Mouse (Mus musculus) heart, embryonic 14.5 days (tissue): ENCODE measurements around the gene Phactr1. TPM values are rescaled to one million over a fixed set of nuclear protein-coding genes. Genes with fewer than 3 reads are reported as not detected.

Experiments
- ATAC-seq: fragments of 200-750 bp; cut with Nextera tagmentation; 2 replicates; pipeline ENCODE4 v1.8.0; 2017; ENCODE audit warnings: low read depth, moderate TSS enrichment; ENCODE audit not compliant: insufficient number of reproducible peaks, insufficient read depth, low FRiP score
- H3K27ac ChIP-seq, 2 experiments: fragments of 200-500 bp in 1 of 2; fragments of 300-500 bp in 1 of 2; sonication (generic) in 1 of 2; replicated peaks in 1 of 2; 2 replicates each; pipeline ENCODE4 v1.5.1; 2012 to 2014; ENCODE audit warnings: low read depth in 2 of 2, low read length in 2 of 2, control low read depth in 1 of 2, mild to moderate bottlenecking in 1 of 2, mixed read lengths in 1 of 2; ENCODE audit not compliant: control insufficient read depth in 1 of 2, insufficient read depth in 1 of 2
- H3K27me3 ChIP-seq: fragments of 300-500 bp; sonication (generic); 2 replicates; pipeline ENCODE4 v1.6.1; 2014; ENCODE audit warnings: mild to moderate bottlenecking, low read length, control low read depth; ENCODE audit not compliant: control insufficient read depth, insufficient read depth
- H3K36me3 ChIP-seq: fragments of 300-500 bp; sonication (generic); 2 replicates; pipeline ENCODE4 v1.6.1; 2014; ENCODE audit warnings: mild to moderate bottlenecking, control low read depth, low read length, mixed read lengths; ENCODE audit not compliant: control insufficient read depth, insufficient read depth
- H3K4me1 ChIP-seq, 2 experiments: fragments of 200-500 bp in 1 of 2; fragments of 300-500 bp in 1 of 2; sonication (generic) in 1 of 2; 2 replicates each; pipeline ENCODE4 v1.6.1; 2012 to 2014; ENCODE audit warnings: low read length in 2 of 2, control low read depth in 1 of 2, mixed read lengths in 1 of 2; ENCODE audit not compliant: control insufficient read depth in 2 of 2, insufficient read depth in 2 of 2
- H3K4me2 ChIP-seq: fragments of 300-500 bp; sonication (generic); 2 replicates; pipeline ENCODE4 v1.6.1; 2014; ENCODE audit warnings: mild to moderate bottlenecking, low read length
- H3K4me3 ChIP-seq, 2 experiments: fragments of 200-500 bp in 1 of 2; fragments of 300-500 bp in 1 of 2; sonication (generic) in 1 of 2; 2 replicates each; pipeline ENCODE4 v1.5.1; 2012 to 2014; ENCODE audit warnings: low read length in 2 of 2, mild to moderate bottlenecking in 2 of 2, control low read depth in 1 of 2, low read depth in 1 of 2, moderate library complexity in 1 of 2; ENCODE audit not compliant: control insufficient read depth in 1 of 2, insufficient read depth in 1 of 2
- H3K9ac ChIP-seq: fragments of 300-500 bp; sonication (generic); 2 replicates; pipeline ENCODE4 v1.6.1; 2014; ENCODE audit warnings: mild to moderate bottlenecking, low read length
- H3K9me3 ChIP-seq: fragments of 300-500 bp; sonication (generic); 2 replicates; pipeline ENCODE4 v1.6.1; 2016; ENCODE audit warnings: low read length, control low read depth; ENCODE audit not compliant: control insufficient read depth
- WGBS: fragments of 180-500 bp; shearing (Covaris S2); extraction: QIAGEN DNeasy Blood & Tissue Kit; methylation state at CpG from one replicate; pipeline ENCODE4 v1.1.7; 2014; 5-methylcytosine and 5-hydroxymethylcytosine counted together
- polyA plus RNA-seq: library from polyadenylated mRNA; unstranded; fragments of >200 nt; fragmentation: Nextera tagmentation; extraction: Ambion mirVana; gene quantifications from 2 replicates; pipeline ENCODE4 v1.2.1, GENCODE M21; 2014

Gene Phactr1
- polyA plus RNA-seq, 1 experiment from 2014 or later = 8.9 TPM

GRCm38 (mm10) chr13:42915081-42915480 is 234.7 kb downstream of the Phactr1 start:
- H3K27me3 ChIP-seq = peaks cover 7% of the 10 kb centered on the region; the same call in 1 of the 2 replicates
- 64% methylated on average over 4 of the region's 4 CpGs for WGBS
- no peak overlapping the region for H3K4me3 ChIP-seq
- no peak for ATAC-seq
- peaks cover 4 to 10% of the 10 kb centered on the region in 2 experiments for H3K4me1 ChIP-seq
- H3K4me2 ChIP-seq = no peak overlapping the region
- no peaks in the 10 kb centered on the region for H3K36me3 ChIP-seq
- no peaks in the 10 kb centered on the region for H3K9me3 ChIP-seq
- no peak overlapping the region for H3K9ac ChIP-seq
- H3K27ac ChIP-seq = no peak overlapping the region

DNA sequence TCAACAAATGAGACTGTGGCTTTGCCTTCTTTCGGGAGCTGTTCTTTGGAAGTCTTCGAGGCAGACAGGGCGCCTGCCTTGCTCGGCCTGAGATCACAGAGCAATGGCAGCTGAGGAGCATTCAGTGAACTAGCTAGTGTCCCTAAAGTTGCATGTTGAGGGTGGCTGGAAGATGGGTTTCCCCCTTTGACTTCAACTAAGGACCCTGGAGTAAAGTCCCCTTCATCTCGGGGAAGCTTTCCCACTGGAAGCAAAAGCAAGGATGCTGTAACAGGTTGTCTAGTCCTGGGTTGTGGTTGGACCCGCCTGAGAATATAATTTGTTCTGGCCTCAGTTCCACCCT is 235.4 kb downstream of the Phactr1 start:
- WGBS = 37% methylated on average over 6 of the region's 6 CpGs
- Histone ChIP-seq H3K9me3 (no peaks in the 10 kb centered on the region), H3K4me3 (peak overlapping the region; percentile 70 to 72), H3K36me3 (no peaks in the 10 kb centered on the region), H3K27me3 (peaks cover 7% of the 10 kb centered on the region; the same call in 1 of the 2 replicates), H3K4me1 (peaks cover 4 to 10% of the 10 kb centered on the region in 2 experiments), H3K9ac (no peak overlapping the region; the same call in 1 of the 2 replicates), H3K4me2 (peak overlapping the region; percentile 99), H3K27ac (no peak overlapping the region)
- ATAC-seq = no peak

DNA sequence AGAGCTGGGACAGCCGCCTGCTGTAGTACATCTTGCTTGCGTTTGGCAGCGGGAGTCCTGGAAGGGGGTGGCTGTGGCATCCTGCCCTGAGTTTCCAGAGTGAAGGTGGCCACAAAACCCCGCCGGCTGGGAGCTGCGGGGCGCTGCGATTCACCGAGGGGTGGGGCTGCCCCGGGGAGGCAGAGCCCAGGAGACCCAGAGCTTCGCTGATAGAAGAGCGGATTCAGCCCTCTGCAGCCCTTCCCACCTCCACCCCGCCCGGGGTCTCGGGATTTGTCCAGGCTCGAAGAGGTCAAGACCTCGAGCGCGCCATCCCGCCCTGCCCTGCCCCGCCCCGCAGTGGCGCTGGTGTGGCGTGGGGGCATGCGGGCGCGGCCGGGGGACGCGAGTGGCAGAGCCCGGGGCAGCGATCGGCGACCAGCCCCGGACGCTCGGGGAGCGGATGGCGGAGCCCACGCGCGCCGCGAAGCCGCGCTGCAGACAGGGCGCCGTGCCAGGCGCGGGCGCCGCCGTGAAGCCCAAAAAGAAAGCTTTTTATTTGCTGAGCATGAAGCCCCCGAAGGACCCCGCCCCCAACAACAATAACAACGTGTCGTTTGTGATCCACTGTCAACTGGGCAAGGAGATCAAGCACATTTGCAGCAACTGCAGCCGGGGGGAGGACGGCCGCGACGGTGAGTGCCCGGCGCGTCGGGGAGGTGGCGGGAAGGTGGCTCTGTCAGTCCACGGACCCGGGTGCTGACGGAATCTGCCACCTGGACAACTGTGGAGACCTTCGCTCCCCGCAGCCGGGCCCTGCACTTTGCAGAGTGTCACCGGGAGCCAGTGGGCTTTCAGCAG is 236.0 kb downstream of the Phactr1 start:
- no peak for ATAC-seq
- H3K36me3 ChIP-seq = no peaks in the 10 kb centered on the region
- H3K4me3 ChIP-seq = peak overlapping the region; percentile 70 to 72
- H3K27ac ChIP-seq = no peak overlapping the region
- WGBS = under 1% methylated on average over 73 of the region's 74 CpGs
- H3K27me3 ChIP-seq = peaks cover 7% of the 10 kb centered on the region; the same call in 1 of the 2 replicates
- peak overlapping the region; percentile 73 for H3K9ac ChIP-seq
- peak overlapping the region; percentile 99 for H3K4me2 ChIP-seq
- no peaks in the 10 kb centered on the region for H3K9me3 ChIP-seq
- H3K4me1 ChIP-seq = peaks cover 4 to 10% of the 10 kb centered on the region in 2 experiments

DNA sequence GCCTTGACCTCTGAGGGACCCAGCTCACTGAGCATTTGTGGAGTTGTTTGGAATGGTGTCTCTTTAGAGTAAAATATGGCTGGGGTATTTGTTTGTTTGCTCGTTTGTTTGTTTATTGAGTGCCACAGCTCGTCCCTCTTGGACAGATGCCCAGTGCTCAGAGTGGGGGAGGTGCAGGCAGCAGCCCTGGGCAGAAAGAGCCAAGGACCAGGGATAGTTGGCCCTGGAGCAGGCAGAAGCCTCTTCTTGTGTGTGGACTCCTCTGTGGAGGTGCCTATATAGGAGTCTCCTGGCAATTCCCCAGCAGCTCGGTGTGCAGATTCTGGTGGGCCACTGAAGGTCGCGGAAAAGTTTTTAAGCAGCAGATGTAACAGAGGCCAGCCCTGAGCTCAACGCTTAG is 236.8 kb downstream of the Phactr1 start:
- H3K4me2 ChIP-seq = peak overlapping the region; percentile 99
- WGBS = 32% methylated on average over 6 of the region's 6 CpGs
- H3K9me3 ChIP-seq = no peaks in the 10 kb centered on the region
- no peak overlapping the region for H3K27ac ChIP-seq
- peaks cover 7% of the 10 kb centered on the region; the same call in 1 of the 2 replicates for H3K27me3 ChIP-seq
- H3K4me3 ChIP-seq = peak overlapping the region in 1 of 2 experiments; percentile 70; a peak in 2 of 4 replicates
- no peaks in the 10 kb centered on the region for H3K36me3 ChIP-seq
- ATAC-seq = no peak
- peak overlapping the region; percentile 73; the same call in 1 of the 2 replicates for H3K9ac ChIP-seq
- peaks cover 4 to 10% of the 10 kb centered on the region in 2 experiments for H3K4me1 ChIP-seq

- Histone ChIP-seq H3K4me3 (no peak overlapping the region), H3K9me3 (no peaks in the 10 kb centered on the region), H3K9ac (no peak overlapping the region), H3K27me3 (peaks cover 7% of the 10 kb centered on the region; the same call in 1 of the 2 replicates), H3K4me2 (no peak overlapping the region), H3K27ac (no peak overlapping the region), H3K4me1 (peaks cover 4 to 10% of the 10 kb centered on the region in 2 experiments), H3K36me3 (no peaks in the 10 kb centered on the region)
- ATAC-seq = no peak
- WGBS = 89% methylated on average over 2 of the region's 2 CpGs
These were observed 239.6 kb downstream of the Phactr1 start for GRCm38 (mm10) chr13:42920062-42920461.

- no peak overlapping the region for H3K27ac ChIP-seq
These were observed 241.5 kb downstream of the Phactr1 start for GRCm38 (mm10) chr13:42921769-42922450.

DNA sequence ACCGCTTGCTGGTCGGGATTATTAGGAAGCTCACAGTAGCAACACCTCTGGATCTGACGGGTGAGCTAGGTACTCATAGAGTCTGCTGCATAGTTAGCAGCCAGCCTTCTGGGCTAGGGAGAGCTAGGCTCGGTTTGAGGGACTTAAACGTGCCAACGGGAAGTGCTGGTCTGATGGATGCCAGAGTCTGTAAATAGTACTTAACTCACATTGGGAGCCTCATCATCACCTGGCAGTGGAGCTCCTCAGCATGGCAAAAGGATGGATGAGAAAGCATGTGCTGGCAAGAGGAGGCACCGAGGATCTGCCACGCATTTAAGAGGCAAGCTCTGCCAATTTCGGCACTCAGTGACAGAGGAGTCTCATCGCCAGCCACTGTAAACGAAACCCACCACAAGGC is 247.4 kb downstream of the Phactr1 start:
- ATAC-seq = no peak
- Histone ChIP-seq H3K9me3 (peaks cover 12% of the 10 kb centered on the region), H3K36me3 (no peaks in the 10 kb centered on the region), H3K4me3 (no peak overlapping the region), H3K27ac (no peak overlapping the region), H3K9ac (no peak overlapping the region), H3K27me3 (no peaks in the 10 kb centered on the region), H3K4me1 (no peaks in the 10 kb centered on the region; a peak in 1 of 4 replicates), H3K4me2 (no peak overlapping the region)
- 86% methylated on average over 11 of the region's 11 CpGs for WGBS

More at GRCm38 (mm10) chr13:42921769-42922450, 241.5 kb downstream of the Phactr1 start:
- Histone ChIP-seq H3K9me3 (peaks cover under 1% of the 10 kb centered on the region; the same call in 1 of the 2 replicates), H3K36me3 (no peaks in the 10 kb centered on the region), H3K4me1 (peaks cover 4 to 8% of the 10 kb centered on the region in 2 experiments), H3K4me2 (no peak overlapping the region), H3K4me3 (no peak overlapping the region), H3K9ac (no peak overlapping the region), H3K27me3 (no peaks in the 10 kb centered on the region)
- 86% methylated on average over 10 of the region's 10 CpGs for WGBS
- ATAC-seq = no peak
